Mouse (Mus musculus) embryonic facial prominence, embryonic 11.5 days (tissue): ENCODE data around the gene Foxj1. TPM values are rescaled to one million over a fixed set of nuclear protein-coding genes. Genes with fewer than 3 reads are reported as not detected.

ENCODE experiments used
- ATAC-seq: fragments of 200-750 bp; cut with Nextera tagmentation; replicated peaks from 2 replicates; pipeline ENCODE4 v1.8.0; 2017; ENCODE audit warnings: low read depth; ENCODE audit not compliant: insufficient number of reproducible peaks, low FRiP score, low TSS enrichment
- DNase-seq: peaks from one replicate; pipeline ENCODE4 v3.0.0-alpha.2; 2015; ENCODE audit warnings: low spot score
- H3K27ac ChIP-seq: fragments of 300-500 bp; sonication (generic); replicated peaks from 2 replicates; pipeline ENCODE4 v1.5.1; 2014; ENCODE audit warnings: mild to moderate bottlenecking, low read depth, low read length, control low read depth
- H3K27me3 ChIP-seq: fragments of 300-500 bp; sonication (generic); 2 replicates; pipeline ENCODE4 v1.6.1; 2014; ENCODE audit warnings: mild to moderate bottlenecking, low read length, moderate library complexity, mixed read lengths; ENCODE audit not compliant: control insufficient read depth, insufficient read depth
- H3K36me3 ChIP-seq: fragments of 300-500 bp; sonication (generic); replicated peaks from 2 replicates; pipeline ENCODE4 v1.6.1; 2014; ENCODE audit warnings: low read depth, mild to moderate bottlenecking, low read length, moderate library complexity, mixed read lengths; ENCODE audit not compliant: control insufficient read depth, insufficient read depth
- H3K4me1 ChIP-seq: fragments of 300-500 bp; sonication (generic); 2 replicates; pipeline ENCODE4 v1.6.1; 2014; ENCODE audit warnings: low read length, mixed read lengths; ENCODE audit not compliant: control insufficient read depth, insufficient read depth
- H3K4me2 ChIP-seq: fragments of 300-500 bp; sonication (generic); 2 replicates; pipeline ENCODE4 v1.6.1; 2014; ENCODE audit warnings: low read depth, mild to moderate bottlenecking, control low read depth, low read length, moderate library complexity
- H3K4me3 ChIP-seq: fragments of 300-500 bp; sonication (generic); 2 replicates; pipeline ENCODE4 v1.5.1; 2014; ENCODE audit warnings: low read depth, low read length, control low read depth
- H3K9ac ChIP-seq: fragments of 300-500 bp; sonication (generic); replicated peaks from 2 replicates; pipeline ENCODE4 v1.6.1; 2014; ENCODE audit warnings: mild to moderate bottlenecking, control low read depth, low read length
- H3K9me3 ChIP-seq: fragments of 300-500 bp; sonication (generic); replicated peaks from 2 replicates; pipeline ENCODE4 v1.6.1; 2016; ENCODE audit warnings: mild to moderate bottlenecking, low read length, inconsistent platforms, mixed read lengths; ENCODE audit not compliant: control insufficient read depth
- WGBS: fragments of 180-500 bp; shearing (Covaris S2); extraction: QIAGEN DNeasy Blood & Tissue Kit; methylation state at CpG from one replicate; pipeline ENCODE4 v1.1.7; 2014; 5-methylcytosine and 5-hydroxymethylcytosine counted together
- polyA plus RNA-seq: library from polyadenylated mRNA; unstranded; fragments of >200 nt; fragmentation: Nextera tagmentation; extraction: Ambion mirVana; gene quantifications from 2 replicates; pipeline ENCODE4 v1.2.1, GENCODE M21; 2014

Foxj1 gene
- polyA plus RNA-seq, 1 experiment from 2014 or later: 0.79 TPM

- Histone ChIP-seq H3K27ac (no peak overlapping the region), H3K36me3 (no peaks in the 10 kb centered on the region; the same call in 1 of the 2 replicates), H3K4me2 (no peak overlapping the region), H3K9ac (no peak overlapping the region), H3K9me3 (no peaks in the 10 kb centered on the region), H3K4me3 (no peak overlapping the region), H3K27me3 (no peaks in the 10 kb centered on the region), H3K4me1 (no peaks in the 10 kb centered on the region)
- 75% methylated on average over 15 of the region's 15 CpGs for WGBS
- ATAC-seq: no peak
- no peak for DNase-seq
These were observed 23.9 kb upstream of the Foxj1 start for GRCm38 (mm10) chr11:116358926-116359637.

GRCm38 (mm10) chr11:116354521-116354920 is 19.3 kb upstream of the Foxj1 start:
- WGBS: 29% methylated on average over 17 of the region's 17 CpGs
- ATAC-seq: no peak
- no peaks in the 10 kb centered on the region; the same call in 1 of the 2 replicates for H3K36me3 ChIP-seq

GRCm38 (mm10) chr11:116353535-116353934 is 18.3 kb upstream of the Foxj1 start:
- Histone ChIP-seq H3K36me3 (no peaks in the 10 kb centered on the region; the same call in 1 of the 2 replicates), H3K9me3 (no peaks in the 10 kb centered on the region), H3K4me2 (no peak overlapping the region), H3K4me1 (no peaks in the 10 kb centered on the region), H3K4me3 (no peak overlapping the region), H3K9ac (no peak overlapping the region), H3K27ac (no peak overlapping the region), H3K27me3 (no peaks in the 10 kb centered on the region)
- ATAC-seq (no peak), DNase-seq (no peak)
- WGBS: 91% methylated on average over 8 of the region's 8 CpGs

More at GRCm38 (mm10) chr11:116354521-116354920, 19.3 kb upstream of the Foxj1 start:
- no peak overlapping the region for H3K27ac ChIP-seq
- H3K27me3 ChIP-seq: no peaks in the 10 kb centered on the region
- H3K4me2 ChIP-seq: no peak overlapping the region
- no peak overlapping the region for H3K9ac ChIP-seq
- H3K4me1 ChIP-seq: no peaks in the 10 kb centered on the region
- no peak overlapping the region for H3K4me3 ChIP-seq
- H3K9me3 ChIP-seq: no peaks in the 10 kb centered on the region
- DNase-seq: no peak

GRCm38 (mm10) chr11:116351294-116351693 is 16.1 kb upstream of the Foxj1 start:
- ATAC-seq: no peak
- Histone ChIP-seq H3K4me1 (no peaks in the 10 kb centered on the region), H3K4me3 (no peak overlapping the region), H3K27ac (no peak overlapping the region), H3K4me2 (no peak overlapping the region), H3K9ac (no peak overlapping the region), H3K27me3 (no peaks in the 10 kb centered on the region), H3K9me3 (no peaks in the 10 kb centered on the region), H3K36me3 (no peaks in the 10 kb centered on the region; the same call in 1 of the 2 replicates)
- DNase-seq: no peak
- WGBS: 85% methylated on average over 5 of the region's 5 CpGs

GRCm38 (mm10) chr11:116347955-116348354 is 12.8 kb upstream of the Foxj1 start:
- 64% methylated on average over 5 of the region's 5 CpGs for WGBS
- no peaks in the 10 kb centered on the region for H3K9me3 ChIP-seq
- no peak overlapping the region for H3K4me3 ChIP-seq
- no peaks in the 10 kb centered on the region for H3K27me3 ChIP-seq
- H3K9ac ChIP-seq: no peak overlapping the region; the same call in 1 of the 2 replicates
- no peak overlapping the region for H3K27ac ChIP-seq
- H3K36me3 ChIP-seq: no peaks in the 10 kb centered on the region; the same call in 1 of the 2 replicates
- no peaks in the 10 kb centered on the region for H3K4me1 ChIP-seq
- no peak for DNase-seq
- no peak overlapping the region for H3K4me2 ChIP-seq
- no peak for ATAC-seq

GRCm38 (mm10) chr11:116347012-116347411 is 11.8 kb upstream of the Foxj1 start:
- no peaks in the 10 kb centered on the region for H3K4me1 ChIP-seq
- H3K27me3 ChIP-seq: no peaks in the 10 kb centered on the region
- no peak overlapping the region for H3K4me2 ChIP-seq
- H3K4me3 ChIP-seq: no peak overlapping the region
- H3K9me3 ChIP-seq: no peaks in the 10 kb centered on the region
- H3K27ac ChIP-seq: no peak overlapping the region
- H3K36me3 ChIP-seq: no peaks in the 10 kb centered on the region; the same call in 1 of the 2 replicates
- WGBS: 76% methylated on average over 7 of the region's 7 CpGs
- H3K9ac ChIP-seq: no peak overlapping the region
- DNase-seq (no peak), ATAC-seq (no peak)

GRCm38 (mm10) chr11:116342069-116342791 is 7.0 kb upstream of the Foxj1 start:
- Histone ChIP-seq H3K27ac (no peak overlapping the region), H3K36me3 (no peaks in the 10 kb centered on the region; the same call in 1 of the 2 replicates), H3K27me3 (no peaks in the 10 kb centered on the region), H3K4me1 (no peaks in the 10 kb centered on the region), H3K9me3 (no peaks in the 10 kb centered on the region), H3K4me2 (no peak overlapping the region), H3K9ac (no peak overlapping the region), H3K4me3 (no peak overlapping the region)
- DNase-seq (no peak), ATAC-seq (no peak)
- 75% methylated on average over 25 of the region's 25 CpGs for WGBS

- H3K4me2 ChIP-seq: no peak overlapping the region
- no peak for DNase-seq
- H3K9me3 ChIP-seq: no peaks in the 10 kb centered on the region
- H3K9ac ChIP-seq: no peak overlapping the region
- H3K36me3 ChIP-seq: no peaks in the 10 kb centered on the region
- H3K27ac ChIP-seq: no peak overlapping the region
- ATAC-seq: no peak
- WGBS: 81% methylated on average over 6 of the region's 6 CpGs
- peaks cover 16% of the 10 kb centered on the region for H3K27me3 ChIP-seq
- H3K4me1 ChIP-seq: no peaks in the 10 kb centered on the region; the same call in none of the 2 replicates
- no peak overlapping the region for H3K4me3 ChIP-seq
These were observed 2.3 kb upstream of the Foxj1 start for GRCm38 (mm10) chr11:116337531-116337930.
